Comparison of ENCODE assay signal across 17 mouse cellular contexts in genomic region chr13:102578811-102579210, GRCm38 (mm10).
DNase-seq lines count a peak whose midpoint lies in the region; ATAC-seq lines count a peak whose summit lies in the region.
"Had no signal": no experiment of that assay in that cellular context is flagged by ENCODE, and none has a peak within 500 bp of the region (broad histone marks: within the 10 kb centered on the region; RNA-seq: fewer than 3 reads in every experiment).

No protein-coding gene starts in this region.

- WGBS in kidney, embryonic 14.5 days, result 87% methylated on average over 2 of the region's 2 CpGs

- no peak overlapping the region for H3K4me2 ChIP-seq in kidney, embryonic 14.5 days (replicated peaks; ENCODE audit: low read depth, low read length)
- H3K4me2 ChIP-seq: hindbrain, embryonic 12.5 days; limb, embryonic 13.5 days; liver, embryonic 15.5 days; neural tube, embryonic 13.5 days had no signal

- no peak overlapping the region for H3K9ac ChIP-seq in kidney, embryonic 14.5 days (ENCODE audit: low read depth, low read length)
- H3K9ac ChIP-seq: hindbrain, embryonic 12.5 days; limb, embryonic 13.5 days; liver, embryonic 15.5 days; neural tube, embryonic 13.5 days had no signal

- no peak for ATAC-seq in kidney, embryonic 14.5 days (ENCODE audit: low FRiP score, low TSS enrichment)
- no peak for ATAC-seq in CD4-positive, CD25-positive, alpha-beta regulatory T cell, adult 4 months
- ATAC-seq: forebrain, embryonic 14.5 days; intestine, embryonic 16.5 days had no signal

- no peaks in the 10 kb centered on the region for H3K27me3 ChIP-seq in kidney, embryonic 14.5 days (ENCODE audit: control insufficient read depth, insufficient read depth, low read length)
- H3K27me3 ChIP-seq: hindbrain, embryonic 12.5 days; liver, embryonic 15.5 days; neural tube, embryonic 13.5 days had no signal

- H3K27ac ChIP-seq in kidney, embryonic 14.5 days (ENCODE audit: low read depth, low read length), result no peak overlapping the region
- H3K27ac ChIP-seq: hindbrain, embryonic 12.5 days; limb, embryonic 13.5 days; liver, embryonic 15.5 days; neural tube, embryonic 13.5 days had no signal

- H3K4me1 ChIP-seq in kidney, embryonic 14.5 days (ENCODE audit: control insufficient read depth, insufficient read depth, low read length), result peaks cover 3% of the 10 kb centered on the region; the same call in 1 of the 2 replicates
- H3K4me1 ChIP-seq: liver, embryonic 15.5 days had no signal

- DNase-seq in kidney, adult 18-20 months, result peak; percentile 43
- DNase-seq in 3T3-L1 (ENCODE audit: low read depth, low spot score) (peak; percentile 44), adipocyte (ENCODE audit: low spot score) (peak; percentile 78)
- peak; percentile 18 for DNase-seq in kidney, postnatal 10 days
- DNase-seq in thymus, postnatal 10 days (ENCODE audit: low spot score in 2 of 2), result no peak
- DNase-seq: cerebellum, postnatal 25 days; heart, adult 18-20 months; right cerebral cortex, postnatal 14 days; thymus, postnatal 14 days had no signal

- no peaks in the 10 kb centered on the region for H3K36me3 ChIP-seq in kidney, embryonic 14.5 days (ENCODE audit: control insufficient read depth, insufficient read depth, low read length)
- H3K36me3 ChIP-seq: hindbrain, embryonic 12.5 days; limb, embryonic 13.5 days; liver, embryonic 15.5 days; neural tube, embryonic 13.5 days had no signal

- no peak overlapping the region for H3K4me3 ChIP-seq in kidney, embryonic 14.5 days (ENCODE audit: low read length)
- H3K4me3 ChIP-seq: hindbrain, embryonic 12.5 days; limb, embryonic 13.5 days; liver, embryonic 15.5 days; neural tube, embryonic 13.5 days had no signal

- no peaks in the 10 kb centered on the region for H3K9me3 ChIP-seq in kidney, embryonic 14.5 days (ENCODE audit: control insufficient read depth, low read length)
- H3K9me3 ChIP-seq: hindbrain, embryonic 12.5 days; limb, embryonic 13.5 days; liver, embryonic 15.5 days; neural tube, embryonic 13.5 days had no signal

Comparison
In these comparisons a context has a peak if more than half of its experiments do, and no peak if none do; other contexts are left out.
1. DNase-seq: peak in kidney, adult 18-20 months (single experiment), 3T3-L1 (single experiment), adipocyte (single experiment) and kidney, postnatal 10 days (single experiment); none in thymus, postnatal 10 days (0 of 2).